Mouse (Mus musculus) left cerebral cortex, adult 2 months (tissue): ENCODE measurements around the gene Slc17a2. TPM values are rescaled to one million over a fixed set of nuclear protein-coding genes. Genes with fewer than 3 reads are reported as not detected.
"Not testable (repeated sequence)": the region's sequence is repeated elsewhere in the genome, so short reads cannot be mapped to it uniquely, and the experiment has no call there.

Experiments
- DNase-seq, 2 experiments: peaks; one replicate each; pipeline ENCODE4 v3.0.0; 2021 to 2022; ENCODE audit warnings: low spot score in 2 of 2, mixed read lengths in 1 of 2; ENCODE audit errors: extremely low spot score in 1 of 2
- H3K27ac ChIP-seq: fragments of 200-600 bp; 2 replicates; pipeline ENCODE4 v1.8.1; 2022
- H3K4me3 ChIP-seq: fragments of 200-600 bp; 2 replicates; pipeline ENCODE4 v1.8.1; 2022
- CTCF ChIP-seq: fragments of 200-600 bp; IDR thresholded peaks from 2 replicates; pipeline ENCODE4 v1.8.1; 2022; ENCODE audit warnings: antibody characterized with exemption, mild to moderate bottlenecking, moderate library complexity
- intact Hi-C: fragments of 180-260 bp; cut with DNase I; formaldehyde crosslinking; loops from one replicate; pipeline ENCODE4 v1.15.1; 2025
- total RNA-seq, 2 experiments: library from RNA; stranded (reverse); gene quantifications; 2 replicates each; pipeline ENCODE4 v1.2.3; 2021

Slc17a2 gene
- total RNA-seq, 2 experiments from 2014 or later: not detected

GRCm38 (mm10) chr13:23763586-23764323 is 43.0 kb upstream of the Slc17a2 start, which contains the start of gene Hist1h1a:
Gene Hist1h1a (plus strand): TSS chr13:23763666.
- TF ChIP-seq CTCF: no peak
- Histone ChIP-seq H3K27ac (peak within 1 kb of the TSS; percentile 90), H3K4me3 (peak within 1 kb of the TSS; percentile 66)
- peak; percentile 77 to 78 for DNase-seq
- intact Hi-C loops: loop anchor here (5.0 kb wide), 3 partner anchors 181 to 1721 kb away; partner anchors contain the start of genes Abt1, Hist1h2ag, Hist1h2bj and Hist1h4d

- DNase-seq: no peak
- H3K27ac ChIP-seq: peak overlapping the region; percentile 90; the same call in 1 of the 2 replicates
- no peak for TF ChIP-seq CTCF
- intact Hi-C loops: loop anchor here (5.0 kb wide), 3 partner anchors 182 to 1722 kb away; partner anchors contain the start of genes Abt1, Hist1h2ag, Hist1h2bj and Hist1h4d
- H3K4me3 ChIP-seq: peak overlapping the region; percentile 66; the same call in 1 of the 2 replicates
These were observed 42.2 kb upstream of the Slc17a2 start for GRCm38 (mm10) chr13:23764324-23765171.

GRCm38 (mm10) chr13:23765172-23765513 is 41.6 kb upstream of the Slc17a2 start:
- Histone ChIP-seq H3K4me3 (no peak overlapping the region), H3K27ac (no peak overlapping the region)
- TF ChIP-seq CTCF: no peak
- DNase-seq: no peak
- intact Hi-C loops: no loop called here

- intact Hi-C loops: no loop called here
- no peak overlapping the region for H3K4me3 ChIP-seq
- no peak for DNase-seq
- H3K27ac ChIP-seq: no peak overlapping the region
- no peak for TF ChIP-seq CTCF
These were observed 40.0 kb upstream of the Slc17a2 start for GRCm38 (mm10) chr13:23766772-23767171.

GRCm38 (mm10) chr13:23768834-23769397 is 37.9 kb upstream of the Slc17a2 start:
- DNase-seq: no peak
- TF ChIP-seq CTCF: no peak
- H3K4me3 ChIP-seq: no peak overlapping the region
- no peak overlapping the region for H3K27ac ChIP-seq
- intact Hi-C loops: no loop called here

GRCm38 (mm10) chr13:23769613-23770012 is 37.2 kb upstream of the Slc17a2 start, which contains the start of gene Trim38:
Gene Trim38 (plus strand): TSS chr13:23769913.
- DNase-seq, H3K4me3 ChIP-seq, intact Hi-C loops, H3K27ac ChIP-seq: not testable (repeated sequence)

- no peak for TF ChIP-seq CTCF
- Histone ChIP-seq H3K27ac (no peak overlapping the region), H3K4me3 (peak overlapping the region; percentile 13; the same call in 1 of the 2 replicates)
- peak; percentile 29 to 30 for DNase-seq
- intact Hi-C loops: no loop called here
These were observed 34.1 kb upstream of the Slc17a2 start for GRCm38 (mm10) chr13:23772561-23773313.

GRCm38 (mm10) chr13:23778339-23778738 is 28.5 kb upstream of the Slc17a2 start:
- intact Hi-C loops: no loop called here
- TF ChIP-seq CTCF: no peak
- DNase-seq: no peak
- no peak overlapping the region for H3K27ac ChIP-seq
- H3K4me3 ChIP-seq: no peak overlapping the region

GRCm38 (mm10) chr13:23779025-23779424 is 27.8 kb upstream of the Slc17a2 start:
- intact Hi-C loops: no loop called here
- H3K27ac ChIP-seq: no peak overlapping the region
- no peak for DNase-seq
- H3K4me3 ChIP-seq: no peak overlapping the region
- no peak for TF ChIP-seq CTCF

GRCm38 (mm10) chr13:23792520-23792919 is 14.3 kb upstream of the Slc17a2 start:
- no peak overlapping the region for H3K27ac ChIP-seq
- TF ChIP-seq CTCF: peak; percentile 93
- no peak overlapping the region for H3K4me3 ChIP-seq
- intact Hi-C loops: loop anchor here (5.0 kb wide), 2 partner anchors 220 to 505 kb away; no protein-coding TSS in a partner anchor
- peak; percentile 24 to 27 for DNase-seq

GRCm38 (mm10) chr13:23799405-23799804 is 7.4 kb upstream of the Slc17a2 start:
- no peak overlapping the region for H3K4me3 ChIP-seq
- intact Hi-C loops: no loop called here
- H3K27ac ChIP-seq: no peak overlapping the region
- TF ChIP-seq CTCF: no peak
- DNase-seq: no peak
